22 mouse cellular contexts compared by ENCODE assay signal in genomic region chr5:73797980-73798379, GRCm38 (mm10).
DNase-seq lines count a peak whose midpoint lies in the region; ATAC-seq and TF ChIP-seq lines count a peak whose summit lies in the region.
"Had no signal": no experiment of that assay in that cellular context is flagged by ENCODE, and none has a peak within 500 bp of the region (broad histone marks: within the 10 kb centered on the region; RNA-seq: fewer than 3 reads in every experiment).

No protein-coding gene starts in this region.

- H3K27me3 ChIP-seq in limb, embryonic 13.5 days = no peaks in the 10 kb centered on the region
- no peaks in the 10 kb centered on the region for H3K27me3 ChIP-seq in limb, embryonic 10.5 days (ENCODE audit: low read depth, poor library complexity, severe bottlenecking)
- H3K27me3 ChIP-seq in limb, embryonic 14.5 days (ENCODE audit: control insufficient read depth, insufficient read depth, low read length) = no peaks in the 10 kb centered on the region
- no peaks in the 10 kb centered on the region for H3K27me3 ChIP-seq in limb, embryonic 15.5 days
- H3K27me3 ChIP-seq in forebrain, embryonic 10.5 days (ENCODE audit: poor library complexity, severe bottlenecking) = no peaks in the 10 kb centered on the region
- H3K27me3 ChIP-seq: CH12.LX had no signal

- H3K9me3 ChIP-seq in limb, embryonic 13.5 days = 0 out of 2 replicates have a peak, but pooled peaks cover 6% of the 10 kb centered on the region
- no peaks in the 10 kb centered on the region for H3K9me3 ChIP-seq in limb, embryonic 10.5 days (replicated peaks)
- H3K9me3 ChIP-seq in limb, embryonic 14.5 days (ENCODE audit: control insufficient read depth, low read length) = no peaks in the 10 kb centered on the region
- H3K9me3 ChIP-seq in limb, embryonic 15.5 days = no peaks in the 10 kb centered on the region
- H3K9me3 ChIP-seq in forebrain, embryonic 10.5 days = no peaks in the 10 kb centered on the region
- H3K9me3 ChIP-seq: G1E had no signal

- H3K4me1 ChIP-seq in limb, embryonic 13.5 days = peaks cover 20% of the 10 kb centered on the region
- peaks cover 14% of the 10 kb centered on the region for H3K4me1 ChIP-seq in limb, embryonic 10.5 days
- H3K4me1 ChIP-seq in limb, embryonic 14.5 days (ENCODE audit: control insufficient read depth, insufficient read depth, low read length) = peaks cover 19% of the 10 kb centered on the region
- 0 out of 2 replicates have a peak, but pooled peaks cover 8% of the 10 kb centered on the region for H3K4me1 ChIP-seq in limb, embryonic 15.5 days
- no peaks in the 10 kb centered on the region for H3K4me1 ChIP-seq in forebrain, embryonic 10.5 days

- peak; percentile 72; the same call in 1 of the 2 replicates for ATAC-seq in limb, embryonic 13.5 days (ENCODE audit: low FRiP score, low read depth)
- ATAC-seq in limb, embryonic 14.5 days (ENCODE audit: low FRiP score, low read depth) = peak; percentile 60; the same call in 1 of the 2 replicates
- peak; percentile 78 for ATAC-seq in limb, embryonic 15.5 days (ENCODE audit: insufficient number of reproducible peaks, low FRiP score, low TSS enrichment, low read depth)
- ATAC-seq: activated CD4-positive, CD25-positive, alpha-beta regulatory T cell, adult 4 months; CD4-positive, CD25-positive, alpha-beta regulatory T cell, adult 4 months; Patski had no signal

- peak; percentile 44 for DNase-seq in heart, adult 11 months
- DNase-seq in heart, postnatal 10 days = no peak
- no peak for DNase-seq in limb, embryonic 10.5 days (ENCODE audit: low spot score)
- DNase-seq in limb, embryonic 14.5 days (ENCODE audit: low spot score) = no peak
- no peak for DNase-seq in forebrain, embryonic 10.5 days (ENCODE audit: extremely low spot score, low spot score)
- no peak for DNase-seq in neural tube, embryonic 10.5 days (ENCODE audit: extremely low spot score, low spot score)
- DNase-seq: adrenal gland, adult 2 months; adrenal gland, adult 8-10 months; adrenal gland, postnatal 10 days; adrenal gland, postnatal 14 days; adrenal gland, postnatal 25 days; adrenal gland, postnatal 36 days; B cell, adult 2 months; cerebellum, adult 11 months; cerebellum, adult 11-12 months had no signal

- intact Hi-C loops in heart, postnatal 10 days (cut with DNase I) = no loop called here

- H3K4me3 ChIP-seq in limb, embryonic 13.5 days = no peak overlapping the region
- no peak overlapping the region for H3K4me3 ChIP-seq in limb, embryonic 10.5 days
- H3K4me3 ChIP-seq in limb, embryonic 14.5 days (replicated peaks; ENCODE audit: low read length) = no peak overlapping the region
- H3K4me3 ChIP-seq in limb, embryonic 15.5 days = no peak overlapping the region
- H3K4me3 ChIP-seq in forebrain, embryonic 10.5 days = no peak overlapping the region

- H3K9ac ChIP-seq in limb, embryonic 13.5 days = no peak overlapping the region
- H3K9ac ChIP-seq in limb, embryonic 14.5 days (ENCODE audit: low read depth, low read length, severe bottlenecking) = no peak overlapping the region
- H3K9ac ChIP-seq in limb, embryonic 15.5 days = no peak overlapping the region

- H3K36me3 ChIP-seq in limb, embryonic 13.5 days = no peaks in the 10 kb centered on the region
- H3K36me3 ChIP-seq in limb, embryonic 10.5 days = no peaks in the 10 kb centered on the region
- H3K36me3 ChIP-seq in limb, embryonic 14.5 days (ENCODE audit: control insufficient read depth, insufficient read depth, low read length) = no peaks in the 10 kb centered on the region
- no peaks in the 10 kb centered on the region for H3K36me3 ChIP-seq in limb, embryonic 15.5 days
- H3K36me3 ChIP-seq in forebrain, embryonic 10.5 days (replicated peaks) = no peaks in the 10 kb centered on the region
- H3K36me3 ChIP-seq: G1E had no signal

- TF ChIP-seq POLR2A in limb, embryonic 14.5 days (IDR thresholded peaks at IDR 0.05; ENCODE audit: borderline replicate concordance, extremely low read depth, insufficient read depth, insufficient read length) = no peak

- 60% methylated on average over 3 of the region's 3 CpGs for WGBS in limb, embryonic 13.5 days
- 89% methylated on average over 3 of the region's 3 CpGs for WGBS in limb, embryonic 10.5 days
- WGBS in limb, embryonic 14.5 days = 53% methylated on average over 3 of the region's 3 CpGs
- 50% methylated on average over 3 of the region's 3 CpGs for WGBS in limb, embryonic 15.5 days
- 82% methylated on average over 3 of the region's 3 CpGs for WGBS in forebrain, embryonic 10.5 days

- no peak overlapping the region for H3K4me2 ChIP-seq in limb, embryonic 13.5 days (replicated peaks)
- H3K4me2 ChIP-seq in limb, embryonic 14.5 days (replicated peaks; ENCODE audit: low read depth, low read length, severe bottlenecking) = no peak overlapping the region
- H3K4me2 ChIP-seq in limb, embryonic 15.5 days = no peak overlapping the region

- H3K27ac ChIP-seq in limb, embryonic 13.5 days = peak overlapping the region; percentile 84
- no peak overlapping the region for H3K27ac ChIP-seq in limb, embryonic 10.5 days
- H3K27ac ChIP-seq in limb, embryonic 14.5 days (replicated peaks; ENCODE audit: low read depth, low read length) = peak overlapping the region; percentile 39
- peak overlapping the region; percentile 84 for H3K27ac ChIP-seq in limb, embryonic 15.5 days
- no peak overlapping the region for H3K27ac ChIP-seq in forebrain, embryonic 10.5 days

Comparison
In these comparisons a context has a peak if more than half of its experiments do, and no peak if none do; other contexts are left out.
1. H3K27ac ChIP-seq: peak in limb, embryonic 13.5 days (single experiment), limb, embryonic 14.5 days (single experiment) and limb, embryonic 15.5 days (single experiment); none in limb, embryonic 10.5 days (single experiment) and forebrain, embryonic 10.5 days (single experiment).
2. Peak in every context shown above with its lines, with median percentiles within 50 percentile points of each other: ATAC-seq.